Mouse (Mus musculus): ENCODE results near the gene Nfia.

The Nfia gene

GRCm38 (mm10) chr4:97839406-97840101 is 67.0 kb downstream of the Nfia start:
- no peak for DNase-seq (ENCODE audit: low read depth)

GRCm38 (mm10) chr4:97840227-97841062 is 67.9 kb downstream of the Nfia start:
- no peak for DNase-seq (ENCODE audit: low read depth)

GRCm38 (mm10) chr4:97841063-97841595 is 68.6 kb downstream of the Nfia start:
- DNase-seq (ENCODE audit: low read depth): no peak

- no peak for DNase-seq (ENCODE audit: low read depth)
Observed at GRCm38 (mm10) chr4:97841745-97842144, 69.2 kb downstream of the Nfia start.

- DNase-seq (ENCODE audit: low read depth): no peak
Observed at GRCm38 (mm10) chr4:97843981-97844690, 71.6 kb downstream of the Nfia start.

- no peak for DNase-seq (ENCODE audit: low read depth)
Observed at GRCm38 (mm10) chr4:97844899-97845298, 72.4 kb downstream of the Nfia start.

GRCm38 (mm10) chr4:97847653-97848052 is 75.1 kb downstream of the Nfia start:
- DNase-seq (ENCODE audit: low read depth): no peak

GRCm38 (mm10) chr4:97850991-97851390 is 78.5 kb downstream of the Nfia start:
- no peak for DNase-seq (ENCODE audit: low read depth)

GRCm38 (mm10) chr4:97851698-97852097 is 79.2 kb downstream of the Nfia start:
- DNase-seq (ENCODE audit: low read depth): no peak

GRCm38 (mm10) chr4:97852626-97853025 is 80.1 kb downstream of the Nfia start:
- DNase-seq (ENCODE audit: low read depth): no peak

GRCm38 (mm10) chr4:97854779-97855178 is 82.2 kb downstream of the Nfia start:
- no peak for DNase-seq (ENCODE audit: low read depth)

GRCm38 (mm10) chr4:97855712-97856420 is 83.3 kb downstream of the Nfia start:
- DNase-seq (ENCODE audit: low read depth): no peak

- no peak for DNase-seq (ENCODE audit: low read depth)
Observed at GRCm38 (mm10) chr4:97857549-97857948, 85.0 kb downstream of the Nfia start.

- peak; percentile 67 for DNase-seq (ENCODE audit: low read depth)
Observed at GRCm38 (mm10) chr4:97859431-97859830, 86.9 kb downstream of the Nfia start.

- DNase-seq (ENCODE audit: low read depth): no peak
Observed at GRCm38 (mm10) chr4:97860376-97860775, 87.8 kb downstream of the Nfia start.

- DNase-seq (ENCODE audit: low read depth): no peak
Observed at GRCm38 (mm10) chr4:97860791-97861344, 88.3 kb downstream of the Nfia start.

GRCm38 (mm10) chr4:97862379-97862778 is 89.8 kb downstream of the Nfia start:
- DNase-seq (ENCODE audit: low read depth): no peak

- no peak for DNase-seq (ENCODE audit: low read depth)
Observed at GRCm38 (mm10) chr4:97864276-97864675, 91.7 kb downstream of the Nfia start.

- DNase-seq (ENCODE audit: low read depth): no peak
Observed at GRCm38 (mm10) chr4:97865410-97865953, 92.9 kb downstream of the Nfia start.

GRCm38 (mm10) chr4:97866463-97866862 is 93.9 kb downstream of the Nfia start:
- no peak for DNase-seq (ENCODE audit: low read depth)

GRCm38 (mm10) chr4:97868307-97868937 is 95.9 kb downstream of the Nfia start:
- peak; percentile 65 for DNase-seq (ENCODE audit: low read depth)

All from fibroblast of lung, adult 2 months (primary cell).